Mouse (Mus musculus) bone marrow macrophage, adult 2 months (primary cell): ENCODE measurements around the gene Adam12. TPM values are rescaled to one million over a fixed set of nuclear protein-coding genes. Genes with fewer than 3 reads are reported as not detected.

Source experiments
- H3K27ac ChIP-seq: 2 replicates; pipeline ENCODE4 v1.5.1; 2012; ENCODE audit warnings: low read depth, low read length; ENCODE audit not compliant: insufficient read depth
- H3K4me1 ChIP-seq: 2 replicates; pipeline ENCODE4 v1.6.1; 2012; ENCODE audit warnings: low read length; ENCODE audit not compliant: control insufficient read depth, insufficient read depth
- H3K4me3 ChIP-seq: 2 replicates; pipeline ENCODE4 v1.5.1; 2012; ENCODE audit warnings: mild to moderate bottlenecking, low read length, moderate library complexity; ENCODE audit not compliant: insufficient read depth
- CTCF ChIP-seq: IDR thresholded peaks from 2 replicates; pipeline ENCODE4 v1.5.1; 2012; ENCODE audit warnings: low read depth, mild to moderate bottlenecking, low read length, moderate library complexity
- POLR2A ChIP-seq: IDR thresholded peaks from 2 replicates; pipeline ENCODE4 v1.6.1; 2012; ENCODE audit warnings: mild to moderate bottlenecking, low read depth, low read length, borderline replicate concordance
- polyA plus RNA-seq: library from polyadenylated mRNA; stranded (reverse); fragments of >200 nt; gene quantifications from 2 replicates; pipeline ENCODE4 v1.2.4, GENCODE M21; 2012; ENCODE audit not compliant: missing spikeins, insufficient read depth, insufficient read length

Adam12 gene
- polyA plus RNA-seq, 1 experiment = not detected

GRCm38 (mm10) chr7:134062629-134063028 is 169.3 kb downstream of the Adam12 start:
- Histone ChIP-seq H3K4me1 (no peaks in the 10 kb centered on the region), H3K27ac (no peak overlapping the region), H3K4me3 (no peak overlapping the region)
- TF ChIP-seq CTCF (no peak), POLR2A (no peak)

- Histone ChIP-seq H3K4me1 (no peaks in the 10 kb centered on the region), H3K4me3 (no peak overlapping the region), H3K27ac (no peak overlapping the region)
- no peak for TF ChIP-seq CTCF
- no peak for TF ChIP-seq POLR2A
Observed at GRCm38 (mm10) chr7:134052486-134052885, 179.5 kb downstream of the Adam12 start.

DNA sequence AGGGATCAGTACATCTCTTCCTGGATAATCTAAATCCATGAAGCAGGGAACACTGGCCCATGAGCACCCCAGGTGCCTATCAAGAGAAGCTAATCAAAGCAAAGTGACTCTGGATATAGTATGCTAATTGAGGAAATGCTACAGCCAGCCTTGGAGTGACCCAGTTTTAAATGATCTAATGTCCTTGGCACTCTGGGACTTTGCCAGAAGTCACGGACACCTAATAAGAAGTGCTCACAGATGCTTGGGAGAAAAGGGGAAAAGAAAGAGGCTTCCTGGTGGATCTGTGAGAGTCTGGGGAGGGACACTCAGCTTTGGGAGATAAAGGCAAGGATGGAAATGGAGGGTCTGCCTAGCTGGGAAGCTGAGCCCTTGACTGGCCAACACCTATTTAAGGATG is 181.6 kb downstream of the Adam12 start:
- Histone ChIP-seq H3K4me1 (no peaks in the 10 kb centered on the region), H3K4me3 (no peak overlapping the region), H3K27ac (no peak overlapping the region)
- TF ChIP-seq POLR2A = no peak
- no peak for TF ChIP-seq CTCF

- TF ChIP-seq POLR2A = no peak
- TF ChIP-seq CTCF = no peak
- H3K4me3 ChIP-seq = no peak overlapping the region
- no peaks in the 10 kb centered on the region for H3K4me1 ChIP-seq
- no peak overlapping the region for H3K27ac ChIP-seq
Observed at GRCm38 (mm10) chr7:134046376-134046775, 185.6 kb downstream of the Adam12 start.

DNA sequence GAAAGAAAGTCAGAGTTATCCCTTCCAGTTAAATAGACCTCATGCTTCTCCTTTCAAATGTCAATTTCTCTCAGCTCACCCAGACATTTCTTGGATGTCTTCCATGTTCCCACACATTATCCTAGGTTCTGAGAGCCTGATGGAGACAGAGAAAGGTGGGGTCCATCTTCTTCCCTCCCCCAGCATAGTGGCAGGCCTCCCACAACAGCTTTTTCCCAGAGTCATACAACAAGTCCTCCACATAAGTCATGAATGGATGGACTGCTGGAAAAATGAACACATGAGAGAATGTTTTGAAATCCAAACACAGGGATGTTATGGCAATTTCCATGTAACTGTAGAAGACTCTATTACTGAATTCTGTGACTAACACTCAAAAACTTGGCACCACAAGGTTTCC is 188.4 kb downstream of the Adam12 start:
- Histone ChIP-seq H3K27ac (no peak overlapping the region), H3K4me3 (no peak overlapping the region), H3K4me1 (no peaks in the 10 kb centered on the region)
- TF ChIP-seq POLR2A = no peak

DNA sequence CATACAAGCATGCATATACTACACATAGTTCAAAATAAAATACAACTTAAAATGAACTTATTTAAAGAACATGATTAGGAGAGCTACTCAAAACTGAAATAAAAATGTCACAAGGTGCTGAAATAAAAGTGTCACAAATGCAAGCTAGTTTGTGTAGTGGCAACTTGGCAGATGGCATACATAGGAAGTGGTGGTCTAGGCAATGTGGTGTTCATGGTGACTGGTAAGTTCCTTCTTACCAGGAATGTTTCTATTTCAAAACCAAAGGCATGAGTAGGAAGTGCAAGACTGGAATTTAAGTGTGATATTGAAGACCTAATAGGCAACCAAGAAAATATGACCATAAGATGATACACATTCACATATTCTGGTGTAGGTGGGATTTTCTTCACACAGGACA is 189.3 kb downstream of the Adam12 start:
- Histone ChIP-seq H3K27ac (no peak overlapping the region), H3K4me1 (no peaks in the 10 kb centered on the region), H3K4me3 (no peak overlapping the region)
- TF ChIP-seq POLR2A (no peak), CTCF (no peak)

- Histone ChIP-seq H3K27ac (no peak overlapping the region), H3K4me1 (no peaks in the 10 kb centered on the region), H3K4me3 (no peak overlapping the region)
- TF ChIP-seq CTCF (no peak), POLR2A (no peak)
Observed at GRCm38 (mm10) chr7:134033939-134034338, 198.0 kb downstream of the Adam12 start.

GRCm38 (mm10) chr7:134032959-134033366 is 199.0 kb downstream of the Adam12 start:
- Histone ChIP-seq H3K4me1 (no peaks in the 10 kb centered on the region), H3K4me3 (no peak overlapping the region), H3K27ac (no peak overlapping the region)
- TF ChIP-seq POLR2A (no peak), CTCF (no peak)

- no peak overlapping the region for H3K4me3 ChIP-seq
- TF ChIP-seq CTCF = no peak
- no peak for TF ChIP-seq POLR2A
- H3K4me1 ChIP-seq = no peaks in the 10 kb centered on the region
- no peak overlapping the region for H3K27ac ChIP-seq
Observed at GRCm38 (mm10) chr7:134031787-134032186, 200.2 kb downstream of the Adam12 start.

DNA sequence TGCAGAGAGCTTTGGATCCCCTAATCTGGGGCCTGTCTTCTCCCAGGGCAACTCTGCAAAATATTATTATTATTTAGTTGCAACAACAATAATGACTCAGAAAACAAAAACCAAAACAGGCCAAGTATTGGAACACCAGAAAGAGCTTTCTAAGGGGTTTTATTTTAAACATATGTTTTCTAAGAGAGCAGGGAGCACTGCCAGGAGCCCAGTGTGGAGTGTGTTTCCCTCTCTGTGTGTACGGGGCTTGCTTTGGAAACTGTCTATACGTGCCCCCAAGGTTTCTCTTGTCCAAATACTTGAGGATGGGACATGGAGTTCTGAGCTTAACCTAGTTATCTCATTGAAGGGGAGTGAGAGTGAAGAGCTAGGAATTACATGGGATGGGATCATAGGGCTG is 200.7 kb downstream of the Adam12 start:
- TF ChIP-seq POLR2A (no peak), CTCF (no peak)
- Histone ChIP-seq H3K4me3 (no peak overlapping the region), H3K4me1 (no peaks in the 10 kb centered on the region), H3K27ac (no peak overlapping the region)

DNA sequence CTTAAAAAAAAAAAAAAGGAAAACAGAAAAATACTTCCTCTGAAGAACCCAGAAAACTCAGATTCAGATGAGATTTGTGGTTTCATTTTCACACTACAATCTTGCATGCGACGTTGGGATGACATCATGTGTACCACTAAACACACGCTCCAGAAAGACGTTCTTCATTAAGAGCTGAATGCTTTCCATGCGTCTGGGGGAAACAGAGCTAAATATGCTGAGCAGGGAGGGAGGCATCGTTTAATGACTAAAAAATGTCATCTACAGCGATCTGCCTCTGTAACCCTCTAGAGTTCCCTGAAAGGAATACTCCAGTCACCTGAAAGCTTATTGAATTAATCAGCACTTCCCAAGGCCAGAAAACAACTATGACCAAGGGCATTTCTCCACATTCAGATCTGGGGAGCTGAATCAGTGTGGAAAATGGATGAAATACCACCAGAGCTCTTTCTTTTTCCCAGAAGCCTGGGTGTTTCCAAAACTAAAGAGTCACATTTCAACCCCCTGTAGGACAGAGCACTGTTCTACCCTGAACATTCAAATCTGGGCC is 203.6 kb downstream of the Adam12 start:
- Histone ChIP-seq H3K4me3 (no peak overlapping the region), H3K27ac (no peak overlapping the region), H3K4me1 (no peaks in the 10 kb centered on the region)
- no peak for TF ChIP-seq POLR2A
- TF ChIP-seq CTCF = no peak
